Mouse (Mus musculus): ENCODE measurements around the gene Sox5.

- TF ChIP-seq CTCF (IDR thresholded peaks at IDR 0.05; ENCODE audit: borderline replicate concordance, insufficient read depth, low read length) (peak; percentile 25; the same call in 1 of the 2 replicates), POLR2A (IDR thresholded peaks at IDR 0.05; ENCODE audit: low read depth, low read length) (no peak)
Measured at GRCm38 (mm10) chr6:144339554-144339953, 442.2 kb downstream of the Sox5 start.

Measured in embryonic fibroblast, embryonic 13.5 days (primary cell).